Mouse (Mus musculus) v-Abl transformed pro-B cells (cell line): ENCODE results near the gene Dtd1.

Experiments used
- in situ Hi-C, 2 experiments: fragments of 400-800 bp; cut with MboI; formaldehyde crosslinking; loops; one replicate each; pipeline ENCODE4 v1.15.1; 2025; ENCODE audit not compliant: unreplicated experiment in 2 of 2

The Dtd1 gene

DNA sequence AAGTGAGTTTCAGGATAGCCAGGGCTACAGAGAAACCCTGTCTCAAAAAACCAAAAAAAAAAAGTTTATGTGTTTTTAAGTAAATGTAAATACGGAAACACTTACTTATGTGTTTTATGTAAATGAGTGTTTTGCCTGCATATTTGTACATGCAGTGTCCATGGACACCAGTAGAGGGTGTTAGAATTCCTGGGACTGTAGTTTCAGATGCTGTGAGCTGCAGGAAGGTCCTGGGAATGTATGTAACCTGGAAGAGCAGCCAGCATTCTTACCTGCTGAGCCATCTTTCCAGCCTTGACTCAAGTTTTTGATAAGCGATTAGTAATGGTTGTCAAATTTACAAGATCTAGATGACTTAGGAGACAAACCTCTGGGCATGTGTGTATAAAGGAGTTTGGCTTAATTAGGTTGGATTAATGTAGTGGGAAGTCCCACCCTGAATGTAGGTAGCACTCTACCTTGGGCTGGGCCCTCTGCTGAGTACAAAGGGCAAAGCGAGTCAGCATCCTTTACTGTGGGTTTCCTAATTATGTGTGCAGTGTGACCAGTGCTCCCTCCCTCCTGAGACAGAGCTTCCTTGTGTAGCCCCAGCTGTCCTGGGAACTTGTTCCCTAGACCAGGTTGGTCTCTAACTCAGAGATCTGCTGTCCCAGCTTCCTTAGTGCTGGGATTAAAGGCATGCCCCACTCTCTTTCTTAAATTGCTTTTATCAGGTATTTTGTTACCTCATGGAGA is 101.9 kb downstream of the Dtd1 start:
- in situ Hi-C loops, result no loop called here

DNA sequence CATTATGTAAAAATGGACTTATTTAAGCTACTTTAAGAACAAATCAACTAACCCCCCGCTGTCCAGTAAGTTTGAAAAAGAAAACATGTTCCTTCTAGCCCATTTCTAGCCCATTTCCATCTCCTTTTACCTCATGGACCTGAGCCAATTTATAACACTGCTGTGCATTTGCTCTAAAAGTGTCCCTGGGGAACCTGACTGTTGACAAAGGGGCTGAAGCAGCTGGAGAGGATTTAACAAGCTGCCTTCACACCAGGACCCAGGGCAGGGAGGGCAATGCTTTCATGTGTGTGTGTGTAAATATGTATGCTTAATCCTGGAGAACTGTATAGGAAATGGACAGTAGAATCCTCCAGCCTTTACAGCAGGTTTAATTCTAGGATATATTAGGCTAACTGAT is 109.6 kb downstream of the Dtd1 start:
- in situ Hi-C loops, result no loop called here

- in situ Hi-C loops, result no loop called here
Measured at GRCm38 (mm10) chr2:144709704-144710103, 110.0 kb downstream of the Dtd1 start.

GRCm38 (mm10) chr2:144714596-144714995 is 114.9 kb downstream of the Dtd1 start:
- in situ Hi-C loops, result no loop called here

DNA sequence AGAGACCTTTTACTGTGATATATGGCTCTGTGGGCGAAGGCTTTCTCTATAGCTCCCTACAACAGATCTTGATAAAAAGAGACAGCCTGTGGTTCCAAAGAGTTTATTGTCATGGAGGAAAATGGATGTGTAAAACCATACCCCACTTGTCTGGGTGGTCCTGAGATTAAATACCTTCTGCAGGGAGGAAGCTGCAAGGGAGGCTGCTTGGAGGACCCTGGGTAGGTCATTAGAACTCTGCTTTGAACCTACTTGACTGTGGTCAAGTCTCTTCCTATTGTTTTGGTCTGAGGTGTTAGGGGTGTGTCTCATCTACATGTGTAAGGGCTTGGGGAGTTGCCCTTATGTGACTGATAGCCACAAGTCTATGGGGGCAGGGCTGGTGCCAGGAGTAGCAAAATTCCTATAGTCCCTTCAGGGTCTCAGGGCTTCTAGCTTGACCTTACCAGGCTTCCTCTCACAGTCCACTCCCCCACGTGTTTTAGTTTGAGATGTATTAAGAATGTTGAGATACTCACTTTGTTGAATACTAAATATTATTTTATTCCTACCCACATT is 115.6 kb downstream of the Dtd1 start:
- in situ Hi-C loops, result no loop called here

DNA sequence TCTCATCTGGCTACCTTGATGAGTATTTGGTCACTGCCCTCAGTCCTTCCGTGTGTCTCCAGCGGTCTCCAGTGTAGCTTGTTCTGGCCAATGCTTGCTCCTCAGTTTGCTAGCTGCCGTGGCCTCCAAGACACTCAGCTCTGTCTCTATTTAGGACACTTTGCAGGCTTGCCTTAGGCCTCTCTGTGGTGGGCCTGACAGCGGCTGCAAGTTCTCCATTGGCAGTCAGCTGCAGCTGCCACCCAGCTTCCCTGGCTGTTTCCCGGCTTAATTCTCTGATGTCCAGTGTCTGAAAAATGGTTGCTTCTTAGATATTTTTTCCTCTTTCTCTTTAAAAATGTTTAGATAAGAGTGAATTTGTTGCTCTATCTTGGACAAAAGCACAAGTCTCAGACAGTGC is 116.6 kb downstream of the Dtd1 start:
- in situ Hi-C loops, result no loop called here

DNA sequence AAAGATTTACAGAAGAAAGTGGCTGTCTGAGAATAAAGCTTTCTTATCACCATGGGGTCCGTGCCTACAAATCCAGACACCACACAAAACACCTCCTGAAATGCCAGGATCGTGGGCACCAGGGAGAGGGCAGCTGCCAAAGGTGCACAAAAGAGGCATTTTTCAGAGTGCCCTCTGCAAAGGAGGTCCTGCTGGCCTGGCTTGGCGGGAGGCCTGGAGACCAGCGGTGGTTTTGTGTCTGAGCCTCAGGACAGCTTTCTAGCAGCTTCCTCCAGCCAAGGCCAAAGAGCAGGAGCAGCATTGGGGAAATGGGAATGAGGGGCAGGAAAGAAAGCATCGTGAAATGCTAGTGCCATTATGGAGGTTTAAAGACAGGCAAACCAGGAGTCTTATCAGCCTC is 118.6 kb downstream of the Dtd1 start:
- in situ Hi-C loops, result no loop called here

DNA sequence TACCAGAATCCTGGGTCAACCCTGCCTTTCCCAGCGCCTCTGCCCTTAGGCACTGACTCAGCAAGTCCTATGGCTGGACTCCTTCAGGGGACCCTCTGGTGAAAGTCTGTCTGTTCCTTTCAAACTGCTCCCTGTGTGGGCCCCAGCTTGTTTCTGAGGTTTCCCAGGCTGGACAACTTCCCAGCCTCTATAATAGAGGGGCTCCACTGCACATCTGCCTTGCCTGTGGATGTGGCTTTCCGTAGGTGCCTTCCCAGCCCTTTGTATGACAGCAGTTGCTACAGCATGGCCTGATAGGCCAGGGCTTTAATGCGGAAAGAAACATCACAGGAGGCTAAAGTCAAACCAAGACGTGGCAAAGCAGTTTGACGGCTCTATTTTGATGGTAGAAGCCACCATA is 119.6 kb downstream of the Dtd1 start:
- in situ Hi-C loops, result no loop called here

- in situ Hi-C loops, result no loop called here
Measured at GRCm38 (mm10) chr2:144719718-144720117, 120.0 kb downstream of the Dtd1 start.

- in situ Hi-C loops, result no loop called here
Measured at GRCm38 (mm10) chr2:144720407-144720959, 120.8 kb downstream of the Dtd1 start.

- in situ Hi-C loops, result no loop called here
Measured at GRCm38 (mm10) chr2:144724679-144725078, 125.0 kb downstream of the Dtd1 start.

DNA sequence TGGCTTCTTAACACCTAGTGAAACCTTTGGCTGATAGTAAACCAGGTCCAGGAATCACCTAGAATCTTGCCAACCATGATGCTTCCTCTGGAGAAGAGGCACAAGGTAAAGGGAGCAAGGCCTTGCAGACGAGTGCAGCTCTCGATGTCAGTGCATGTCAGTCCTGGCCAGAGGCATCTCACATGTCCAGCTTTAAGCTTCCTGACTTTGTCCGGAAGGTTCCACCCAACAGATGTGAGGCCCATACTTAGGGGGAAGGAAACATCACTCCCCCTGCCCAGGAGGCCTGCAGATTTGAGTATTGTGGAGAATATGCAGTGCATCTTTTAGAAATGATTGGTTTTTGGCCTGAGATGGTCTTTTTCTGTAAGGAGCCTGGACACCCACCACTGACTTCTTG is 127.4 kb downstream of the Dtd1 start:
- in situ Hi-C loops, result no loop called here

- in situ Hi-C loops, result no loop called here
Measured at GRCm38 (mm10) chr2:144729776-144730175, 130.1 kb downstream of the Dtd1 start.

DNA sequence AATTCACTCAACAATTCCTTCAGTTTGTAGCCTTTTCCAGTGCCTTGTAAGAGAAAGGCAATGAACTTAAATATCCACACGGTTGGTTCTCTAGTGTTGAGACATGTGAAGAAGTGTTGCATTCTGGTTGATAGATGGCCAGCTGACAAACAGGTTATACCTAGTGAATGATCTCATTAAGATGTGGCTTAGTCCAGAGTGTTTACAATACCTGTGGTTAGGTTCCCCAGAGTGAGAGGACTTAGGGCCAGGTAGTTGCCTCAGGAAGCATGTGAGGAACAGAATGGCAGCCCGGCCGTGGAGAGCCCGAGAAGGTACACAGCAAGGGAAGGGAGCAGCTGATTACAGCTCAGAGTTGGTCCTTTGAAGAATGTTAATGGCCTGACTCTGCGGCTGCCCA is 138.5 kb downstream of the Dtd1 start:
- in situ Hi-C loops, result no loop called here

GRCm38 (mm10) chr2:144738576-144738975 is 138.9 kb downstream of the Dtd1 start:
- in situ Hi-C loops, result no loop called here

GRCm38 (mm10) chr2:144740577-144740997 is 140.9 kb downstream of the Dtd1 start:
- in situ Hi-C loops, result no loop called here

DNA sequence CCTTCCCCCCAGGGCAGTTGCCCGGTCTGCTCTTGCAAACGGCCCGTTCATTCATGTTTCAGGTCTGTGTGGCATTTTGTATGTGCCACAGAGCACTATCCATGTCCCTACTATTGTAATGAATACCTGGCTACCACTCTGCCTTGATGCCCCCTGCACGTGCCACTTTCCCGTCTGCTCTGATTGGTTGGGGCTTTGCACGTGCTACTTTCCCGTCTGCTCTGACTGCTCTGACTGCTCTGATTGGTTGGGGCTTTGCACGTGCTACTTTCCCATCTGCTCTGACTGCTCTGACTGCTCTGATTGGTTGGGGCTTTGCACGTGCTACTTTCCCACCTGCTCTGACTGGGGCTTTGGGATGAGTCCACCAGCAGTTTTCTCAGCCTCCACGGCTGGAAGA is 142.3 kb downstream of the Dtd1 start:
- in situ Hi-C loops, result no loop called here

DNA sequence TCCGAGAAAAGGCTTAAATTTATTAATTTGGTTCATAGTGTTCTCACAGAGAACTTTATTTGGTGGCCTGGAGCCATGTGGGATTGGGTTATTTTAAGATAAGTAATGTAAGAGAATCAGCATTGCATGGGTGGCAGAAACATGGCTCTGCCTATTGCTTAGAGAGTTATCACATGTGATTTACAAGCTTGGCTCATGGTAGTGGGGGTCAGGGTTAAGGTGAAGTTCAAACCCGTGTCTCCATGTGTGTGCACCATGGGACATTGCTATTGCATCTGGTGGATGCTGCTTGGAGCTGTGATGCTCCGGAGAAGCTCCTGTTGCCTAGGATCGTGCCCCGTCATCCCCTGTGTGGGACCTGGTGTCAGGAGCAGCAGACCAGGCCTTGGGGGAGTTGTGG is 143.6 kb downstream of the Dtd1 start:
- in situ Hi-C loops, result no loop called here

DNA sequence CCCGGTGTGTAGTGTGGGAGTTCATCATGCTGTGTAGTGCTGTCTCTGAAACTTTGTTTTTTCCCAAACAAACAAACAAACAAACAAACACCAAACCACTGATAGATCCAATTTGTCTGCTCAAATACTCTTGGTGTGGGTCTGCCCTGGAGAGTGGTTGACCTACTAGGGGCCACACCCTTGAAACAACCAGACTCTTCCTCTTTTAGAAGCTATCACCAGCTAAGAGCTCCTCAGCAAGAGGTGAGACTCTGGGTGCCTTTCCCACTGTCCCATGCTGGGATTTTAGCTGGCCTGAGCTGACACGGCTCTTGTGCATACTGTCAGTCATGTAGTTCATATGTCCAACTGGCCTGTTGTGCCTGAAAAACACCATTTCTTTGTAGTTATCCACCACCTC is 145.6 kb downstream of the Dtd1 start:
- in situ Hi-C loops, result no loop called here

DNA sequence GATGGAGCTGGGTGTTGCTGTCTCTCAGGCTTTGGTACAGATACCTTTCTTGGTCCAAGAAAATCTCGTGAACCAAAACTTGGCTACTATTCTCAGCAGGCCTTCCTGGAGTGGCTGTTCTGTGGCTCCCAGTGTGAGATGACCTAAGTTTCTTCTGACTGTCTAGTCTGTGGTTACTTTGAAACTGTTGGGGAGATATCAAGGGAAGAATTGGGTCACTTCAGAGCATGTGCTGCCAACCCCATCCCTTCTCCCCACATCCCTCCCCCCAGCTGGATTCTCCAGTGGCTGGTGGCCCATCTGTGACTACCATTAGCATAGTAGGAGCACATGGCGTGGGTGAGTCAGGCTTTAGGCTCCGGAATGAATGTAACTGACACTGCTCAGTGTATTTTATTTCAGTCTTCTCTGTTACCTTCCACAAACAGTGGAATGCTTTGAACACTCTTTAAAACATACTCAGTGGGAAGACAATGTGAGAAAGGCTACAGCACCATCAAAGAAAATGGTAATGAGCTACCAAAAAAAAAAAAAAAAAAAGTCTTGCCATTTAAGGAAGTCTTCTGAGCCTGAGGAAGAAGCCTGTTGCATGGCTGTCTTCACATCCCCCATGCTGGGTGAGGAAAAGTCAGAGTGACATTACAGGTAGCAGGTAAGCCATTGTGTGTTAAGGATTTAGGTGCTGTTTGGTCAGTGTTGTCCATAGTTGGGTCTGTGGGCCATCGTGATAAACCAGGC is 146.5 kb downstream of the Dtd1 start:
- in situ Hi-C loops, result no loop called here

DNA sequence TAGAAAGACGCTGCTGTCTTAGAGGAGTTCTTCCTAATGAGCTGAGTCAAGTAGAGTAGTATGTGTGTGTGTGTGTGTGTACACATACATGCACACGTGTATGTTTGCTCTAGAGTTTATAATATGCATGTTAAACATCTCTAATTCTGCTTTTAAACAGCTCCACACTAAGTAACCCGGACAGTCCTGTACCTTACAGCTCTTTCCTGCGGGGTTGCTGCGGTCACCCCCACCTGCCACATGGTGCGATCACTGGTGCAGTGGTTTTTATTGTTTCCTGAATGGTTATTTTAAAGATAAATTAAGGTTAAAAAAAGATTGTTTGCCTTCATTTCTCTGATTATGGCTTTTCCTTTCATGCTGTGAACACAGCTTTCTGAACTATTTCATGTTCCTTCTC is 153.9 kb downstream of the Dtd1 start:
- in situ Hi-C loops, result no loop called here

- in situ Hi-C loops, result no loop called here
Measured at GRCm38 (mm10) chr2:144755016-144755415, 155.3 kb downstream of the Dtd1 start.
